Mouse (Mus musculus): ENCODE measurements around the gene Bloc1s4. TPM values are rescaled to one million over a fixed set of nuclear protein-coding genes. Genes with fewer than 3 reads are reported as not detected.
A peak's percentile ranks its signal among the peaks of the same experiment; 100 is the strongest.
"Not testable (repeated sequence)": the region's sequence is repeated elsewhere in the genome, so short reads cannot be mapped to it uniquely, and the experiment has no call there.

Bloc1s4 gene
- polyA plus RNA-seq (2015; fragmentation: Nextera tagmentation; extraction: Ambion mirVana): 24.9 and 25.4 TPM in 2 replicates

DNA sequence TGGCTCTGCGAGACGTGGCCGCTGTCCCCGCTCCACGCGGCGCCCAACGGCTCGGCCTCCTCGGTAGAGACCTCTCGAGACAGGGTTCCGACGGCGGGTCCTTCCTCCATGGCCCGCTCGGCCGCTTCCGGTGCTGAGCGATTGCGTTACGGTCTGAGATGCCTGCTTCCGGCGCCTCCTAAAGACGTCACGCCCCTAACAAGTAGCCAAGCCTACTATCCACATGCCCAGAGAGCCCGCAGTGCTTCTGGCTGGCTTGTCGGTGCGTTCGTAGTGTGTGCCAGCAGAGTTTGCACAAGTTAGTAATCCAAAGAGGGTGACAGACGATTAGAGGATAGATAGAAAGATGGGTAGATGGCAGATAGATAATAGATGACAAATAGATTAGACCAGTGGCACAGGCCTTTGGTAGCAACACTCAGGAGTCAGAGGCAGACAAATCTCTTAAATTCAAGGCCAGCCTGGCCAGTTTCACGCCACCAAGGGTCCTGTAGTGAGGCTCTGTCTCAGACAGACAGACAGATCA lies at the start of gene Bloc1s4:
Bloc1s4 (minus strand) TSS at position 115 of the 526 bp plus-strand sequence.
- H3K4me2 ChIP-seq (replicated peaks; ENCODE audit: low read depth, low read length): peak within 1 kb of the TSS; percentile 96
- ATAC-seq (ENCODE audit: low FRiP score, low TSS enrichment): peak; percentile 94
- H3K9ac ChIP-seq (replicated peaks; ENCODE audit: low read length): peak within 1 kb of the TSS; percentile 90
- H3K27ac ChIP-seq (ENCODE audit: low read length): no peak within 1 kb of the TSS
- H3K27me3 ChIP-seq (ENCODE audit: insufficient read depth, low read length): no peaks in the 10 kb centered on the region
- H3K9me3 ChIP-seq (ENCODE audit: low read length): no peaks in the 10 kb centered on the region
- WGBS: 5% methylated on average over 31 of the region's 31 CpGs
- H3K36me3 ChIP-seq (ENCODE audit: insufficient read depth, low read length): no peaks in the 10 kb centered on the region
- H3K4me1 ChIP-seq (ENCODE audit: insufficient read depth, low read length): peaks cover 12% of the 10 kb centered on the region
- peak within 1 kb of the TSS; percentile 98 for H3K4me3 ChIP-seq (ENCODE audit: low read length)

DNA sequence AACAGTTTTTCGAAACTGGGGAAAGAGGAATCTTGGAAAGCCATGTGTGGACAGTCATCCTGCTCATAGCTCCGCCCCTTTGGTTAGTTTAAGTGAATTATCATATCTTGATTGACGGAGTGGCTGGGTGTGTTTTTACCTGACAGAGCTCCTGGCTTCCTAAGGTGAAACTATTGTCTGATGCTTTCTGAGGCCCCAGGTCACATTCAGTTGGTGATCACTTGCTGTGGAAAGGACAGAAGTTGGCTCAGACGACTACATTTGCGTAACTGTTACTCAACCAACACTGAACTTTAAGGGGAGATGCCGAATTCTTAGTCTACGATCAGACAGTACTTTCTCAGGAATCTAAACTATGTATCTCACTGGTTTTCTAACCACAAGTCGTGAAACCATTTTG lies 48.8 kb upstream of the Bloc1s4 start:
- ATAC-seq (ENCODE audit: low FRiP score, low TSS enrichment): peak; percentile 7; the same call in 1 of the 2 replicates
- no peak overlapping the region for H3K27ac ChIP-seq (ENCODE audit: low read length)
- H3K9ac ChIP-seq (replicated peaks; ENCODE audit: low read length): peak overlapping the region; percentile 87

DNA sequence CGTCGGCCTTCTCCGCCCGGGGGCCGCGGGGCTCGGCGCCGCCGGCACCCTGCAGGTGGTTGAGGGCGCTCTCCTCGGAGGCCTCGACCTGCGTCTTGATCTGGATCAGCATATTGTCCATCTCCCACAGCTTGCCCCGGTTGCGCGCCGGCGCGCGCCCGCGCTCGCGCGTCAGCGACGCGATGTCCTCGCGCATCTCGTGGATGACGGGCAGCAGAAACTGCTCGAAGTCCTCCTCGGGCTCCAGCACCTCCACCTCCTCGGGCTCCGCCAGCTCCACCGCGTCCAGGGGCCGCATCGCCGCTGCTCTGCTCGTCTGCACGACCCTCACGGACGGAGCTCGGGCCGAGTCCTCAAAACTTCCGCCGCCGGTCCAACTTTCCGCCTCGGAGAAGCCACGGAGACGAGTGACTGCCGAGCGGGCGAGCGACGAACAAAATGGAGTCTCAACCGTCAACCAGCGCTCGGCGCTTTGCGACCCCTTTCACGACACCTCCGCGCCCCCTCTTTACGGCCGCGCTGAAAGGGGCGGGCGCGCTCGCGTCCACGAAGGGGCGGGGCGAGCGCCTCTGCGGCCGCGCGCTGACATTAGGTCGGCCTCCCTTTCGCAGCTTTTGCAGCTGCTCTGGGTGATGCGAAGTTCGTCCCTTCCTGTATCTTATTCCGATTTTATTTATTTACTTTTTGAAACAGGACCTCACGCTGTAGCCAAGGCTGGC lies 48.0 kb upstream of the Bloc1s4 start, which contains the start of gene Mrfap1:
Mrfap1 (minus strand) TSS at position 477 of the 719 bp plus-strand sequence.
- WGBS: under 1% methylated on average over 90 of the region's 90 CpGs
- H3K4me1 ChIP-seq (ENCODE audit: insufficient read depth, low read length); H3K9me3 ChIP-seq (ENCODE audit: low read length); H3K27me3 ChIP-seq (ENCODE audit: insufficient read depth, low read length); H3K36me3 ChIP-seq (ENCODE audit: insufficient read depth, low read length): not testable (repeated sequence)
- Histone ChIP-seq H3K9ac (replicated peaks; ENCODE audit: low read length) (peak within 1 kb of the TSS; percentile 87), H3K4me2 (replicated peaks; ENCODE audit: low read depth, low read length) (peak within 1 kb of the TSS; percentile 73), H3K4me3 (ENCODE audit: low read length) (peak within 1 kb of the TSS; percentile 76), H3K27ac (ENCODE audit: low read length) (peak within 1 kb of the TSS; percentile 96)
- ATAC-seq (ENCODE audit: low FRiP score, low TSS enrichment): peak; percentile 80

More for the DNA sequence above, 48.8 kb upstream of the Bloc1s4 start:
- WGBS: 63% methylated on average over 8 of the region's 8 CpGs
- no peaks in the 10 kb centered on the region for H3K9me3 ChIP-seq (ENCODE audit: low read length)
- H3K4me1 ChIP-seq (ENCODE audit: insufficient read depth, low read length): peaks cover 6% of the 10 kb centered on the region; the same call in 1 of the 2 replicates
- peak overlapping the region; percentile 76 for H3K4me3 ChIP-seq (ENCODE audit: low read length)
- peaks cover 8% of the 10 kb centered on the region for H3K36me3 ChIP-seq (ENCODE audit: insufficient read depth, low read length)
- H3K27me3 ChIP-seq (ENCODE audit: insufficient read depth, low read length): no peaks in the 10 kb centered on the region
- H3K4me2 ChIP-seq (replicated peaks; ENCODE audit: low read depth, low read length): peak overlapping the region; percentile 73

DNA sequence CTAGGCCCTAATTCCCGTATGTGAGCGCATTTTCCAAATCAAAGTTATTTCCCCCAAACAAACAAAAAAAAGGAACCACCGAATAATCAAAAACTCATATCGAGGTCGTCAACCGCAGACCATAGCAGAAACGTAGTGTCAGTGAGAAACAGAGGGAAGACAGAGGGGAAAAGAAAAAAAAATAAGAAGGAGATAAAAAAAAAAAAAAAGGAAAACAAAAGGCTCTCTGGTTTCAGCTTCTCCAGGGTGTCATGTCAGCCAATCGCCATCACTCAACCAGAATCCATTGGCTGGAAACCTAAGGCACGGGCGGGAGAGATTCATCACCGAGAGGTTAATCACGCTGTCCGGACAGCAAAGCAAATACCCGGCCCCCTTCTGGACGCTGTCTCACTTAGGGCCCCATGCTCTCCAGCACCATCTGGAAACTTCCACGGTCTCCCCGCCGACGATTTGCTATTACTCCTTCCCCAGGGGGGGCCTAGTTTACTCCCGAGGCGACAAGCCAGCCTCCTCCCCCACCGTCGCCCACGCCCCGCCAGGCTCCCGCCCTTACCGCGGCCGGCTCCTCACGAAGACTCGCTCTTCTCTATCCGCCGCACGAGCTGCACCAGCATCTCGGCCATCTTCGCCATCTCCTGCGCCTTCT lies 47.3 kb upstream of the Bloc1s4 start:
- ATAC-seq (ENCODE audit: low FRiP score, low TSS enrichment): peak; percentile 68
- H3K9me3 ChIP-seq (ENCODE audit: low read length); H3K27me3 ChIP-seq (ENCODE audit: insufficient read depth, low read length); H3K4me1 ChIP-seq (ENCODE audit: insufficient read depth, low read length): not testable (repeated sequence)
- Histone ChIP-seq H3K4me3 (ENCODE audit: low read length) (peak overlapping the region; percentile 76), H3K27ac (ENCODE audit: low read length) (peak overlapping the region; percentile 96), H3K36me3 (ENCODE audit: insufficient read depth, low read length) (peaks cover 13% of the 10 kb centered on the region), H3K4me2 (replicated peaks; ENCODE audit: low read depth, low read length) (peak overlapping the region; percentile 73), H3K9ac (replicated peaks; ENCODE audit: low read length) (peak overlapping the region; percentile 87)
- WGBS: 4% methylated on average over 35 of the region's 37 CpGs

DNA sequence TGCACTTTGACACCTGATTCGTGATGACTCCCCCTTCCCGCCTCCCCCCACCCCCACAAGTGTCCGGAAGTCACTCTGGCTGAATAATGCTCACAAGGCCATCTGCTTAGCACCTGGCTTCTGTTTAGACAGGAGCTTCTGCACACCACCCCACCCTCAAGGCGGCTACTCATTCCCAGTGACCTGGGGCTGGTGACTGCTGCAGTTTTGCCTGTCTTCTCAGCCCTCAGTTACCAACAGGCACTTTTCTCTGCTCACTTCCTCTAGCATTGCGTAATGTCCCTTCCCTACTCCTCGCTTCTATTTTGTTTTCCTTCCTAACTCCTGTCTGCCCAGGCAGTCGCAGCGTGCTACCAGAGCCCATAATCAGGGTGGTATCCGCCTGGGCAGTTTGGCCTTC lies 43.4 kb upstream of the Bloc1s4 start:
- Histone ChIP-seq H3K36me3 (ENCODE audit: insufficient read depth, low read length) (peaks cover 13% of the 10 kb centered on the region), H3K9me3 (ENCODE audit: low read length) (no peaks in the 10 kb centered on the region), H3K4me3 (ENCODE audit: low read length) (no peak overlapping the region), H3K27me3 (ENCODE audit: insufficient read depth, low read length) (no peaks in the 10 kb centered on the region), H3K27ac (ENCODE audit: low read length) (no peak overlapping the region), H3K4me1 (ENCODE audit: insufficient read depth, low read length) (peaks cover under 1% of the 10 kb centered on the region; the same call in 1 of the 2 replicates), H3K4me2 (replicated peaks; ENCODE audit: low read depth, low read length) (no peak overlapping the region), H3K9ac (replicated peaks; ENCODE audit: low read length) (no peak overlapping the region)
- ATAC-seq (ENCODE audit: low FRiP score, low TSS enrichment): no peak
- 70% methylated on average over 9 of the region's 9 CpGs for whole genome bisulfite sequencing

DNA sequence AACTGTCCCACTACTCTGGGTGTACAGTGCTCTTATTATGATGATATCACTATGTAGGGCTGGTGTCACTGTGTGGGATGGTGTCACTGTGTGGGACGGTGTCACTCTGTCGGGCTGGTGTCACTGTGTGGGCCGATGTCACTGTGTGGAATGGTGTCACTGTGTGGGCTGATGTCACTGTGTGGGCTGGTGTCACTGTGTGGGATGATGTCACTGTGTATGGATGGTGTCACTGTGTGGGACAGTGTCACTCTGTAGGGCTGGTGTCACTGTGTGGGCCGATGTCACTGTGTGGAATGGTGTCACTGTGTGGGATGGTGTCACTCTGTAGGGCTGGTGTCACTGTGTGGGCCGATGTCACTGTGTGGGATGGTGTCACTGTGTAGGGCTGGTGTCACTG lies 37.6 kb upstream of the Bloc1s4 start:
- Histone ChIP-seq H3K4me2 (replicated peaks; ENCODE audit: low read depth, low read length) (no peak overlapping the region), H3K9me3 (ENCODE audit: low read length) (peaks cover 4% of the 10 kb centered on the region; the same call in 1 of the 2 replicates), H3K9ac (replicated peaks; ENCODE audit: low read length) (no peak overlapping the region), H3K4me1 (ENCODE audit: insufficient read depth, low read length) (no peaks in the 10 kb centered on the region), H3K4me3 (ENCODE audit: low read length) (no peak overlapping the region), H3K27ac (ENCODE audit: low read length) (no peak overlapping the region), H3K36me3 (ENCODE audit: insufficient read depth, low read length) (no peaks in the 10 kb centered on the region), H3K27me3 (ENCODE audit: insufficient read depth, low read length) (no peaks in the 10 kb centered on the region)
- WGBS: 95% methylated on average over 5 of the region's 5 CpGs
- ATAC-seq (ENCODE audit: low FRiP score, low TSS enrichment): no peak

DNA sequence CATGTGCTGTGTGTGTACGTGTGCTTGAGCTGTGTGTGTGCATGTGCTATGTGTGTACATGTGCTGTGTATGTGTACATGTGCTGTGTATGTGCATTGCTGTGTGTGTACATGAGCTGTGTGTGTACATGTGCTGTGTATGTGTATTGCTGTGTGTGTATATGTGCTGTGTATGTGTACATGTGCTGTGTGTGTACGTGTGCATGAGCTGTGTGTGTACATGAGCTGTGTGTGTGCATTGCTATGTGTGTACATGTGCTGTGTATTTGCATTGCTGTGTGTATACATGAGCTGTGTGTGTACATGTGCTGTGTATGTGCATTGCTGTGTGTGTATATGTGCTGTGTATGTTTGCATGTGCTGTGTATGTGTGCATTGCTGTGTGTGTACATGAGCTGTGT lies 31.1 kb upstream of the Bloc1s4 start:
- H3K9ac ChIP-seq (replicated peaks; ENCODE audit: low read length): no peak overlapping the region
- H3K27me3 ChIP-seq (ENCODE audit: insufficient read depth, low read length): no peaks in the 10 kb centered on the region
- H3K27ac ChIP-seq (ENCODE audit: low read length): no peak overlapping the region
- no peaks in the 10 kb centered on the region for H3K4me1 ChIP-seq (ENCODE audit: insufficient read depth, low read length)
- 86% methylated on average over 2 of the region's 2 CpGs for WGBS
- no peak overlapping the region for H3K4me3 ChIP-seq (ENCODE audit: low read length)
- peaks cover 10% of the 10 kb centered on the region for H3K9me3 ChIP-seq (ENCODE audit: low read length)
- H3K36me3 ChIP-seq (ENCODE audit: insufficient read depth, low read length): no peaks in the 10 kb centered on the region
- no peak for ATAC-seq (ENCODE audit: low FRiP score, low TSS enrichment)
- no peak overlapping the region for H3K4me2 ChIP-seq (replicated peaks; ENCODE audit: low read depth, low read length)

DNA sequence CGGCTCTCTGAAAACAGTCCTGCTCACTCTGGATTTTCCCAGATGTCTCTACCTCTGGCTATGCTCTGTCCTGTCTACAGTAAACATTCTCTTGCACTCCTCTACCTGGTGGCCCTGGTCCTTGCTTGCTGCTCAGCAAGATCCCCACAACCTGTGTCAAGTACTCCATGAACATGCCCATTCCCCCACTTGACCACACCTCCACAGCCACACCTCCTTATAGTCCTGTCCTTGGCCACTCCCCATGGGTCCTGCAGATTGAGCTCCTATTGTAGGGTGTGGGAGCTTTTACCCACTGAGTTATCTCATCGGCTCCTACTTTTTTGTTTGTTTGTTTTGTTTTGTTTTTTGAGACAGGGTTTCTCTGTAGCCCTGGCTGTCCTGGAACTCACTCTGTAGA lies 30.5 kb upstream of the Bloc1s4 start:
- Histone ChIP-seq H3K27me3 (ENCODE audit: insufficient read depth, low read length) (no peaks in the 10 kb centered on the region), H3K27ac (ENCODE audit: low read length) (no peak overlapping the region), H3K4me1 (ENCODE audit: insufficient read depth, low read length) (no peaks in the 10 kb centered on the region), H3K36me3 (ENCODE audit: insufficient read depth, low read length) (no peaks in the 10 kb centered on the region), H3K4me2 (replicated peaks; ENCODE audit: low read depth, low read length) (no peak overlapping the region), H3K9me3 (ENCODE audit: low read length) (peaks cover 10% of the 10 kb centered on the region; the same call in 1 of the 2 replicates), H3K4me3 (ENCODE audit: low read length) (no peak overlapping the region), H3K9ac (replicated peaks; ENCODE audit: low read length) (no peak overlapping the region)
- no peak for ATAC-seq (ENCODE audit: low FRiP score, low TSS enrichment)
- WGBS: 88% methylated on average over 1 of the region's 2 CpGs

DNA sequence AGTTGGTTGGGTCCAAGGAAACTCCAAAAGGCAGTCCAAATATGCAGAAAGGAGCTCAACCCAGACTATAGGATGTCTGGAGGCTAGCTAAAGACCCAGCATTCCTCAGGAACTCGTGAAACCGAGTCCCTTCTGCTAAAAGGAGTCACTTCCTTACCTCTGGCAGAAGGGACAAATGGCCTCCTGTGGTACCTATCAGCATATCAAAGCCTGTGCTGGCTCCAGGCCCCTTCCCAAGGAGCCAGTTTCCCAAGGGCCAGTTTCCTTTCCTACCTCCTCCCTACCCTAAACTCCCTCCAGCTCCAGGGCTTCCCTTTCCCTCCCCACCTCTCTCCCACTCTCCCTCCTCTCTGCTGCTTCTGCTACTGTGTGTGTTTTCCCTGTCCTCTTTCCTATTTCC lies 28.7 kb upstream of the Bloc1s4 start:
- Histone ChIP-seq H3K4me1 (ENCODE audit: insufficient read depth, low read length) (no peaks in the 10 kb centered on the region), H3K36me3 (ENCODE audit: insufficient read depth, low read length) (no peaks in the 10 kb centered on the region), H3K27me3 (ENCODE audit: insufficient read depth, low read length) (no peaks in the 10 kb centered on the region), H3K4me3 (ENCODE audit: low read length) (no peak overlapping the region), H3K27ac (ENCODE audit: low read length) (no peak overlapping the region), H3K9me3 (ENCODE audit: low read length) (peaks cover 10% of the 10 kb centered on the region; the same call in 1 of the 2 replicates), H3K4me2 (replicated peaks; ENCODE audit: low read depth, low read length) (no peak overlapping the region), H3K9ac (replicated peaks; ENCODE audit: low read length) (no peak overlapping the region)
- ATAC-seq (ENCODE audit: low FRiP score, low TSS enrichment): no peak
- WGBS: 10% methylated on average over 2 of the region's 2 CpGs
